Mouse (Mus musculus): ENCODE measurements around the gene Gm6408. TPM values are rescaled to one million over a fixed set of nuclear protein-coding genes. Genes with fewer than 3 reads are reported as not detected.
A peak's percentile ranks its signal among the peaks of the same experiment; 100 is the strongest.
"Not testable (repeated sequence)": the region's sequence is repeated elsewhere in the genome, so short reads cannot be mapped to it uniquely, and the experiment has no call there.

Gm6408 gene
- total RNA-seq (2022): not detected

- not testable (repeated sequence) for DNase-seq (ENCODE audit: low spot score)
Observed at GRCm38 (mm10) chr5:146481665-146482064, at the start of gene Gm6408. TSS of gene Gm6408 (plus strand) at chr5:146481965.

GRCm38 (mm10) chr5:146432476-146432875 is 49.3 kb upstream of the Gm6408 start:
- DNase-seq (ENCODE audit: low spot score): no peak

GRCm38 (mm10) chr5:146435316-146435715 is 46.4 kb upstream of the Gm6408 start:
- no peak for DNase-seq (ENCODE audit: low spot score)

- no peak for DNase-seq (ENCODE audit: low spot score)
Observed at GRCm38 (mm10) chr5:146436796-146437195, 45.0 kb upstream of the Gm6408 start.

GRCm38 (mm10) chr5:146439152-146439781 is 42.5 kb upstream of the Gm6408 start:
- DNase-seq (ENCODE audit: low spot score): no peak

- no peak for DNase-seq (ENCODE audit: low spot score)
Observed at GRCm38 (mm10) chr5:146440273-146440672, 41.5 kb upstream of the Gm6408 start.

- DNase-seq (ENCODE audit: low spot score): no peak
Observed at GRCm38 (mm10) chr5:146442767-146443166, 39.0 kb upstream of the Gm6408 start.

- DNase-seq (ENCODE audit: low spot score): no peak
Observed at GRCm38 (mm10) chr5:146446633-146447032, 35.1 kb upstream of the Gm6408 start.

GRCm38 (mm10) chr5:146451592-146452254 is 30.0 kb upstream of the Gm6408 start:
- DNase-seq (ENCODE audit: low spot score): no peak

GRCm38 (mm10) chr5:146453556-146453955 is 28.2 kb upstream of the Gm6408 start:
- no peak for DNase-seq (ENCODE audit: low spot score)

- DNase-seq (ENCODE audit: low spot score): no peak
Observed at GRCm38 (mm10) chr5:146461612-146462011, 20.2 kb upstream of the Gm6408 start.

GRCm38 (mm10) chr5:146466663-146467062 is 15.1 kb upstream of the Gm6408 start:
- no peak for DNase-seq (ENCODE audit: low spot score)

GRCm38 (mm10) chr5:146468311-146468710 is 13.5 kb upstream of the Gm6408 start:
- DNase-seq (ENCODE audit: low spot score): no peak

- DNase-seq (ENCODE audit: low spot score): no peak
Observed at GRCm38 (mm10) chr5:146470821-146471220, 10.9 kb upstream of the Gm6408 start.

GRCm38 (mm10) chr5:146471311-146471710 is 10.5 kb upstream of the Gm6408 start:
- no peak for DNase-seq (ENCODE audit: low spot score)

GRCm38 (mm10) chr5:146471821-146472220 is 9.9 kb upstream of the Gm6408 start:
- no peak for DNase-seq (ENCODE audit: low spot score)

GRCm38 (mm10) chr5:146479564-146479963 is 2.2 kb upstream of the Gm6408 start:
- DNase-seq (ENCODE audit: low spot score): peak; percentile 4

- not testable (repeated sequence) for DNase-seq (ENCODE audit: low spot score)
Observed at GRCm38 (mm10) chr5:146488959-146489358, 7.2 kb downstream of the Gm6408 start.

GRCm38 (mm10) chr5:146491063-146491462 is 9.3 kb downstream of the Gm6408 start, which contains the start of gene Gm6370:
TSS of gene Gm6370 (plus strand) at chr5:146491363.
- DNase-seq (ENCODE audit: low spot score): not testable (repeated sequence)

- DNase-seq (ENCODE audit: low spot score): not testable (repeated sequence)
Observed at GRCm38 (mm10) chr5:146502099-146502498, 20.3 kb downstream of the Gm6408 start, which contains the start of gene 4930449I24Rik. TSS of gene 4930449I24Rik (plus strand) at chr5:146502399.

GRCm38 (mm10) chr5:146513823-146514222 is 32.1 kb downstream of the Gm6408 start, which contains the start of gene Gm3402:
TSS of gene Gm3402 (plus strand) at chr5:146514123.
- not testable (repeated sequence) for DNase-seq (ENCODE audit: low spot score)

- not testable (repeated sequence) for DNase-seq (ENCODE audit: low spot score)
Observed at GRCm38 (mm10) chr5:146525501-146525900, 43.7 kb downstream of the Gm6408 start, which contains the start of gene Gm3404. TSS of gene Gm3404 (plus strand) at chr5:146525801.
